Mouse (Mus musculus): ENCODE measurements around the gene Gm17482. TPM values are rescaled to one million over a fixed set of nuclear protein-coding genes. Genes with fewer than 3 reads are reported as not detected.

Gene Gm17482
- polyA plus RNA-seq, 1 experiment, result not detected

- Histone ChIP-seq H3K27me3 (ENCODE audit: control insufficient read depth) (no peaks in the 10 kb centered on the region), H3K36me3 (ENCODE audit: control insufficient read depth) (no peaks in the 10 kb centered on the region), H3K4me1 (ENCODE audit: control insufficient read depth) (no peaks in the 10 kb centered on the region), H3K9me3 (ENCODE audit: control insufficient read depth, low read length) (no peaks in the 10 kb centered on the region), H3K4me3 (replicated peaks) (no peak overlapping the region)
- no peak for TF ChIP-seq TAL1 (IDR thresholded peaks at IDR 0.05; ENCODE audit: low read length)
- no peak for TF ChIP-seq GATA1 (IDR thresholded peaks at IDR 0.05; ENCODE audit: low read length)
Observed at GRCm38 (mm10) chr6:115241131-115241699, 14.1 kb downstream of the Gm17482 start.

DNA sequence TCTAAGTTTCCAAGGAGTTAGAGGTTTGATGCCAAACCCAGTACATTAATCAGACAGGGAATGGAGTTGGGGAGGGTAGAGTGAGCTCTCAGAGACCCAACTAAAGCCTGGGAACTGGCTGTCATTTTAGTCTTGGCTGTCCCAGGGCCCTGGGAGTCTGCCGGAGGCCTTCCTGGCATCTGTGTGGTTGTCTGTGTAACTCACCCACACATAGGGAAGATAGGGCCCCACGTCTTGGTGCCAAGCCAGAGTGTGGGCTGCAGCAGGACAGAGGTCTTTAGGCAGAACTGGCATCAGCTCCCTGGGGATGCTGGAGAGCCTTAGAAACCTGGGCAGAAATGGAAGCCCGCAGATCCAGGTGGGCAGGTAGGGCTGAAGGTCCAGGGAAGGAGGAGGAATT is 14.8 kb downstream of the Gm17482 start:
- TF ChIP-seq GATA1 (IDR thresholded peaks at IDR 0.05; ENCODE audit: low read length) (no peak), TAL1 (IDR thresholded peaks at IDR 0.05; ENCODE audit: low read length) (no peak)
- Histone ChIP-seq H3K9me3 (ENCODE audit: control insufficient read depth, low read length) (no peaks in the 10 kb centered on the region), H3K27me3 (ENCODE audit: control insufficient read depth) (no peaks in the 10 kb centered on the region), H3K4me3 (replicated peaks) (no peak overlapping the region), H3K36me3 (ENCODE audit: control insufficient read depth) (no peaks in the 10 kb centered on the region), H3K4me1 (ENCODE audit: control insufficient read depth) (no peaks in the 10 kb centered on the region)

GRCm38 (mm10) chr6:115244222-115244621 is 17.1 kb downstream of the Gm17482 start:
- no peak overlapping the region for H3K4me3 ChIP-seq (replicated peaks)
- H3K27me3 ChIP-seq (ENCODE audit: control insufficient read depth), result no peaks in the 10 kb centered on the region
- no peaks in the 10 kb centered on the region for H3K9me3 ChIP-seq (ENCODE audit: control insufficient read depth, low read length)
- H3K4me1 ChIP-seq (ENCODE audit: control insufficient read depth), result no peaks in the 10 kb centered on the region
- no peaks in the 10 kb centered on the region for H3K36me3 ChIP-seq (ENCODE audit: control insufficient read depth)
- no peak for TF ChIP-seq GATA1 (IDR thresholded peaks at IDR 0.05; ENCODE audit: low read length)

GRCm38 (mm10) chr6:115245500-115246058 is 18.4 kb downstream of the Gm17482 start:
- no peaks in the 10 kb centered on the region for H3K4me1 ChIP-seq (ENCODE audit: control insufficient read depth)
- TF ChIP-seq TAL1 (IDR thresholded peaks at IDR 0.05; ENCODE audit: low read length) (no peak), GATA1 (IDR thresholded peaks at IDR 0.05; ENCODE audit: low read length) (no peak)
- H3K27me3 ChIP-seq (ENCODE audit: control insufficient read depth), result no peaks in the 10 kb centered on the region
- no peaks in the 10 kb centered on the region for H3K9me3 ChIP-seq (ENCODE audit: control insufficient read depth, low read length)
- no peak overlapping the region for H3K4me3 ChIP-seq (replicated peaks)
- H3K36me3 ChIP-seq (ENCODE audit: control insufficient read depth), result no peaks in the 10 kb centered on the region

DNA sequence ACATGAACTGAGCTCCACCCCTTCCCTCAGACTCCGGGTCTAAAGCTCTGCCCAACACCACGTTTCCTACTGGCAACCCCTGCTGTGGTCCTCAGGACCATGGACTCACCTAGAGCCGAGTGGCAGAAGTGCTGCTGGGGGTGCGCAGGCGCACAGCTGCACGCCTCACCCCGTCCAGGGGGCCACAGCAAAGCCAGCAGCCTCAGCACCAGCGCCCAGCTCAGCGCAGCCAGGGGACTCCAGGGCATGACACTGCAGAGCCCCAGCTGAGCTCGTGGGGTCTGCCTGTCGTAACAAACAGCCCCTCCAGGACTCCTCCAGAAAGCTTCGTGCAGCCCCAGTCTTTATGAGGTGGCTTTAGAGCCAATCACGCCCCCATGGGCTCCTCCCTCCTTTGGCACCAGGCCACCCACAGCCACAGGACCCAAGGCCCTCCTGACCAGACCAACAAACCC is 24.4 kb downstream of the Gm17482 start:
- no peaks in the 10 kb centered on the region for H3K9me3 ChIP-seq (ENCODE audit: control insufficient read depth, low read length)
- no peak for TF ChIP-seq TAL1 (IDR thresholded peaks at IDR 0.05; ENCODE audit: low read length)
- H3K4me1 ChIP-seq (ENCODE audit: control insufficient read depth), result no peaks in the 10 kb centered on the region
- no peaks in the 10 kb centered on the region for H3K36me3 ChIP-seq (ENCODE audit: control insufficient read depth)
- H3K4me3 ChIP-seq (replicated peaks), result no peak overlapping the region
- H3K27me3 ChIP-seq (ENCODE audit: control insufficient read depth), result no peaks in the 10 kb centered on the region

GRCm38 (mm10) chr6:115252099-115252873 is 25.1 kb downstream of the Gm17482 start, which contains the start of gene Timp4:
Gene Timp4 (minus strand): TSS chr6:115252205.
- Histone ChIP-seq H3K4me1 (ENCODE audit: control insufficient read depth) (no peaks in the 10 kb centered on the region), H3K4me3 (replicated peaks) (no peak within 1 kb of the TSS), H3K9me3 (ENCODE audit: control insufficient read depth, low read length) (no peaks in the 10 kb centered on the region), H3K36me3 (ENCODE audit: control insufficient read depth) (no peaks in the 10 kb centered on the region), H3K27me3 (ENCODE audit: control insufficient read depth) (no peaks in the 10 kb centered on the region)
- TF ChIP-seq TAL1 (IDR thresholded peaks at IDR 0.05; ENCODE audit: low read length) (no peak), GATA1 (IDR thresholded peaks at IDR 0.05; ENCODE audit: low read length) (no peak)

DNA sequence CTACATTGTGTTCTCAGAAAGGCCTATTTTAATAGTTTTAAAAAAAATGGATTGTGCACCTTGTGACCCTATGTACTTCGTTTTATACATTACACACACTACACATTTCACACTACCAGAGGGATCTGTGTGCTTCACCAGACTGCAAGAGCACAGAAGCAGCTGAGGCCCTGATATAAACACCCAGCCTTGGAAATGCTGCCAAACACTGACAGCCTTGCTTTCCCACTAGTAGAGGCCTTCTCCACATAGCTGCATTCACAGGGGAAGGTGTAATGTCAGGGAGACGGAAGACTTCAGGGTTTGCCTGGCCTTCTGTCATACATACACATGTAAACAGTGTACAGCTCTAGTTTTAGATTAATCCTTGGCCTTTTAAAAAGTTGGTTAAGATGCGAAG is 28.0 kb downstream of the Gm17482 start:
- no peak overlapping the region for H3K4me3 ChIP-seq (replicated peaks)
- H3K4me1 ChIP-seq (ENCODE audit: control insufficient read depth), result no peaks in the 10 kb centered on the region
- H3K9me3 ChIP-seq (ENCODE audit: control insufficient read depth, low read length), result no peaks in the 10 kb centered on the region
- no peaks in the 10 kb centered on the region for H3K27me3 ChIP-seq (ENCODE audit: control insufficient read depth)
- TF ChIP-seq TAL1 (IDR thresholded peaks at IDR 0.05; ENCODE audit: low read length), result no peak
- TF ChIP-seq GATA1 (IDR thresholded peaks at IDR 0.05; ENCODE audit: low read length), result no peak
- H3K36me3 ChIP-seq (ENCODE audit: control insufficient read depth), result no peaks in the 10 kb centered on the region

DNA sequence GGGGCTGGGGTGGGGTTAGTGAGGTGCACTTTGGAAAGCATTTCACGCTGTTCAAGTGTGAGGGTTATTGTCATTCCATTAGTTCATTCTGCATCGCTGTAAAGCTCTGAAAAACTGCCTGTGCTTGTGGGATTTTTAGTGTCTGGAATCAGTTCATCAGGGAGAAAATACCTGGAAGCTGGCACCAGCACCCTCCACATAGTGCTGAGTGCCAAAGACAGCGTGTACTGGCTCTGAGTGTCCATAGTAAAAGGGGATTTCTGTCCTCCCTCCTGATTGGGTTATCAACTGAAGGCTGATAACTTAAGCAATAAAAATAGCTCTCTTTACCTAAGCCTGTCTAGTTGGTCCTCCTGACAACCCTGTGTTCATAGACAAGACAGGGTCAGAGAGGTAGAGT is 33.4 kb downstream of the Gm17482 start:
- no peaks in the 10 kb centered on the region for H3K9me3 ChIP-seq (ENCODE audit: control insufficient read depth, low read length)
- no peaks in the 10 kb centered on the region for H3K36me3 ChIP-seq (ENCODE audit: control insufficient read depth)
- H3K27me3 ChIP-seq (ENCODE audit: control insufficient read depth), result no peaks in the 10 kb centered on the region
- no peaks in the 10 kb centered on the region for H3K4me1 ChIP-seq (ENCODE audit: control insufficient read depth)
- TF ChIP-seq GATA1 (IDR thresholded peaks at IDR 0.05; ENCODE audit: low read length) (no peak), TAL1 (IDR thresholded peaks at IDR 0.05; ENCODE audit: low read length) (no peak)
- no peak overlapping the region for H3K4me3 ChIP-seq (replicated peaks)

DNA sequence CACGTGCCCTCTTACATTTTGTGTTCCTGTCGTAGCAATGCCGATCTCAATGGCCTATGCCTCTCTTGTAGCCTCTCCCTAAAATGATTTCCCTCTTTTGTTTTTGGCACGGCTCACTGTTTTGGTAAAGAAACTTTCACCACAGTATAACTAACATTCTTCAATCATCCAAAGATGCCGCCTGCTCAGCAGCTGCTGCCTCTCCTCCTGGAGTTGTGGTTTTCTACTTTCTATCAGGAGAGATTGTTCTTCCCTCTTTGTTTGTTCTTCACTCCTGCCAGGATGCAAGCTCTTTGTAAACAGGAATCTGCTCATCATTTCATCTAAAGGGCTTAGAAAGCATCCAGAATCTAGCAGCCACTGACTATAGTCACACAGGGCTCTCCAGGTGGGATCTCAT is 39.6 kb downstream of the Gm17482 start:
- H3K9me3 ChIP-seq (ENCODE audit: control insufficient read depth, low read length), result no peaks in the 10 kb centered on the region
- TF ChIP-seq TAL1 (IDR thresholded peaks at IDR 0.05; ENCODE audit: low read length) (no peak), GATA1 (IDR thresholded peaks at IDR 0.05; ENCODE audit: low read length) (no peak)
- no peaks in the 10 kb centered on the region for H3K4me1 ChIP-seq (ENCODE audit: control insufficient read depth)
- no peaks in the 10 kb centered on the region for H3K36me3 ChIP-seq (ENCODE audit: control insufficient read depth)
- H3K4me3 ChIP-seq (replicated peaks), result no peak overlapping the region
- no peaks in the 10 kb centered on the region for H3K27me3 ChIP-seq (ENCODE audit: control insufficient read depth)
